Mouse (Mus musculus) erythroblast, adult 5-6 weeks (primary cell): ENCODE measurements around the gene Cobl. TPM values are rescaled to one million over a fixed set of nuclear protein-coding genes. Genes with fewer than 3 reads are reported as not detected.

Source experiments
- ATAC-seq: replicated peaks from 2 replicates; pipeline ENCODE4 v1.8.0; 2016; ENCODE audit warnings: moderate number of reproducible peaks, mild to moderate bottlenecking, moderate TSS enrichment, inconsistent platforms; ENCODE audit not compliant: poor library complexity, low FRiP score, severe bottlenecking
- total RNA-seq, 2 experiments: library from RNA; stranded (forward) in 1 of 2; stranded (reverse) in 1 of 2; fragments of 150-400 nt in 1 of 2; fragments of 200-764, 138-1000 nt in 1 of 2; gene quantifications; 2 replicates each; pipeline versions ENCODE4 v1.2.3 to v1.2.4; 2015 to 2017; ENCODE audit warnings: low replicate concordance in 2 of 2

Gene Cobl
- total RNA-seq, 2 experiments from 2014 or later, result not detected

GRCm38 (mm10) chr11:12448101-12448500 is 16.7 kb downstream of the Cobl start:
- no peak for ATAC-seq

- no peak for ATAC-seq
Measured at GRCm38 (mm10) chr11:12445222-12445621, 19.5 kb downstream of the Cobl start.

- ATAC-seq, result no peak
Measured at GRCm38 (mm10) chr11:12444215-12444614, 20.5 kb downstream of the Cobl start.

- ATAC-seq, result no peak
Measured at GRCm38 (mm10) chr11:12443614-12444013, 21.1 kb downstream of the Cobl start.

GRCm38 (mm10) chr11:12443185-12443584 is 21.6 kb downstream of the Cobl start:
- ATAC-seq, result no peak

GRCm38 (mm10) chr11:12442283-12442682 is 22.5 kb downstream of the Cobl start:
- no peak for ATAC-seq

GRCm38 (mm10) chr11:12435905-12436304 is 28.9 kb downstream of the Cobl start:
- no peak for ATAC-seq

GRCm38 (mm10) chr11:12435018-12435417 is 29.7 kb downstream of the Cobl start:
- no peak for ATAC-seq

- no peak for ATAC-seq
Measured at GRCm38 (mm10) chr11:12434597-12434996, 30.2 kb downstream of the Cobl start.

- no peak for ATAC-seq
Measured at GRCm38 (mm10) chr11:12431911-12432310, 32.8 kb downstream of the Cobl start.

GRCm38 (mm10) chr11:12430231-12431041 is 34.3 kb downstream of the Cobl start:
- no peak for ATAC-seq

GRCm38 (mm10) chr11:12426746-12427145 is 38.0 kb downstream of the Cobl start:
- no peak for ATAC-seq

- ATAC-seq, result no peak
Measured at GRCm38 (mm10) chr11:12424205-12424604, 40.6 kb downstream of the Cobl start.

- no peak for ATAC-seq
Measured at GRCm38 (mm10) chr11:12421183-12421582, 43.6 kb downstream of the Cobl start.

GRCm38 (mm10) chr11:12420146-12420545 is 44.6 kb downstream of the Cobl start:
- ATAC-seq, result no peak

GRCm38 (mm10) chr11:12416899-12417298 is 47.9 kb downstream of the Cobl start:
- no peak for ATAC-seq

- no peak for ATAC-seq
Measured at GRCm38 (mm10) chr11:12415329-12415728, 49.4 kb downstream of the Cobl start.

- ATAC-seq, result no peak
Measured at GRCm38 (mm10) chr11:12411950-12412349, 52.8 kb downstream of the Cobl start.

GRCm38 (mm10) chr11:12411075-12411807 is 53.5 kb downstream of the Cobl start:
- no peak for ATAC-seq

GRCm38 (mm10) chr11:12409463-12409862 is 55.3 kb downstream of the Cobl start:
- ATAC-seq, result no peak

- no peak for ATAC-seq
Measured at GRCm38 (mm10) chr11:12407834-12408233, 56.9 kb downstream of the Cobl start.
